Mouse (Mus musculus) liver, postnatal 0 days (tissue): ENCODE measurements at regions not wholly inside any gene's neighbourhood (a gene's known extent, or its start where the extent isn't known, plus 50 kb on each side); places are given as distances from the start of the nearest gene placed in this dataset.

ENCODE experiments used
- CTCF ChIP-seq: sonication (generic); IDR thresholded peaks from 2 replicates; pipeline ENCODE4 v1.5.1; 2016; ENCODE audit warnings: antibody characterized with exemption, low read depth
- EP300 ChIP-seq: IDR thresholded peaks from 2 replicates; pipeline ENCODE4 v1.6.1; 2016; ENCODE audit warnings: antibody characterized with exemption, low read depth, mild to moderate bottlenecking

DNA sequence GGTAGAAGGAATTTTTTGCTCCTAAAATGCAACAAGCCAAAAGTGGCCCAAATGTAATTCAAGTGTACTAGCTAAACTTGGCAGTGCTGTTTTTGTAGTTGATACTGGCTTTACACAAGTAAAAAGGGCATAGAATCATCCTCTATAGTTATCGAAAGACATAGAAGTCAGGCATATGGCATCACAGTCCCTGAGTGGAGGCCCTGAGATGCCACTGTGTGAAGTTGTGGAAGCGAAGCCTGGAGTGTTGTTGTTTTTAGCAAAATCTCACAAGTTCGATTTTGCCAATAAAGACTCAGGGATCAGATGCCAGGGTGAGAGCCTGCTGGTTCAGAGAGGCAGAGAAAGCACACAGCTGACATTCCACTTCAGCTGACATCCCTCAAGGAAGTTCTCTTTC, 121.6 kb upstream of the C9orf72 start:
- TF ChIP-seq EP300, result no peak
- no peak for TF ChIP-seq CTCF
